Mouse (Mus musculus) small intestine, adult 2 months (tissue): ENCODE measurements around the gene Lsm12. TPM values are rescaled to one million over a fixed set of nuclear protein-coding genes. Genes with fewer than 3 reads are reported as not detected.

Experiments used
- H3K27ac ChIP-seq: fragments of 200-500 bp; 2 replicates; pipeline ENCODE4 v1.5.1; 2012; ENCODE audit warnings: low read depth, low read length, control low read depth, inconsistent platforms; ENCODE audit not compliant: insufficient read depth
- H3K27me3 ChIP-seq: fragments of 200-500 bp; 2 replicates; pipeline ENCODE4 v1.6.1; 2012; ENCODE audit warnings: mild to moderate bottlenecking, moderate library complexity, low read length, inconsistent platforms; ENCODE audit not compliant: control insufficient read depth, insufficient read depth
- H3K36me3 ChIP-seq: fragments of 200-500 bp; 2 replicates; pipeline ENCODE4 v1.6.1; 2012; ENCODE audit warnings: mild to moderate bottlenecking, low read length, control low read depth, inconsistent platforms; ENCODE audit not compliant: control insufficient read depth, insufficient read depth
- H3K4me1 ChIP-seq: fragments of 200-500 bp; 2 replicates; pipeline ENCODE4 v1.6.1; 2012; ENCODE audit warnings: low read length, inconsistent platforms, mixed read lengths; ENCODE audit not compliant: control insufficient read depth, insufficient read depth, insufficient read length
- H3K4me3 ChIP-seq: fragments of 200-500 bp; 2 replicates; pipeline ENCODE4 v1.5.1; 2012; ENCODE audit warnings: low read depth, mild to moderate bottlenecking, control low read depth, inconsistent platforms, low read length, moderate library complexity
- CTCF ChIP-seq: fragments of 200-500 bp; IDR thresholded peaks from 2 replicates; pipeline ENCODE4 v1.5.1; 2012; ENCODE audit warnings: low read depth, mild to moderate bottlenecking, control low read depth, inconsistent platforms, low read length, moderate library complexity, mixed read lengths; ENCODE audit not compliant: insufficient replicate concordance, insufficient read length; ENCODE audit errors: extremely low read depth
- POLR2A ChIP-seq: fragments of 200-500 bp; IDR thresholded peaks from 2 replicates; pipeline ENCODE4 v1.6.1; 2012; ENCODE audit warnings: low read depth, mild to moderate bottlenecking, control low read depth, inconsistent platforms, low read length, moderate library complexity
- WGBS: fragments of 180-500 bp; shearing (Covaris S2); methylation state at CpG from one replicate; pipeline ENCODE4 v1.1.7; 2018; 5-methylcytosine and 5-hydroxymethylcytosine counted together
- polyA plus RNA-seq: library from polyadenylated mRNA; depleted of rRNA; stranded (reverse); fragments of >200 nt; gene quantifications from 2 replicates; pipeline ENCODE4 v1.2.3, GENCODE M21; 2012

The Lsm12 gene
- polyA plus RNA-seq, 1 experiment = 18.7 TPM

GRCm38 (mm10) chr11:102190848-102191247 is 5.8 kb upstream of the Lsm12 start:
- WGBS = 28% methylated on average over 4 of the region's 4 CpGs
- Histone ChIP-seq H3K27me3 (no peaks in the 10 kb centered on the region), H3K4me1 (peaks cover 4% of the 10 kb centered on the region), H3K36me3 (peaks cover 13% of the 10 kb centered on the region), H3K4me3 (no peak overlapping the region), H3K27ac (no peak overlapping the region)
- TF ChIP-seq CTCF = no peak

DNA sequence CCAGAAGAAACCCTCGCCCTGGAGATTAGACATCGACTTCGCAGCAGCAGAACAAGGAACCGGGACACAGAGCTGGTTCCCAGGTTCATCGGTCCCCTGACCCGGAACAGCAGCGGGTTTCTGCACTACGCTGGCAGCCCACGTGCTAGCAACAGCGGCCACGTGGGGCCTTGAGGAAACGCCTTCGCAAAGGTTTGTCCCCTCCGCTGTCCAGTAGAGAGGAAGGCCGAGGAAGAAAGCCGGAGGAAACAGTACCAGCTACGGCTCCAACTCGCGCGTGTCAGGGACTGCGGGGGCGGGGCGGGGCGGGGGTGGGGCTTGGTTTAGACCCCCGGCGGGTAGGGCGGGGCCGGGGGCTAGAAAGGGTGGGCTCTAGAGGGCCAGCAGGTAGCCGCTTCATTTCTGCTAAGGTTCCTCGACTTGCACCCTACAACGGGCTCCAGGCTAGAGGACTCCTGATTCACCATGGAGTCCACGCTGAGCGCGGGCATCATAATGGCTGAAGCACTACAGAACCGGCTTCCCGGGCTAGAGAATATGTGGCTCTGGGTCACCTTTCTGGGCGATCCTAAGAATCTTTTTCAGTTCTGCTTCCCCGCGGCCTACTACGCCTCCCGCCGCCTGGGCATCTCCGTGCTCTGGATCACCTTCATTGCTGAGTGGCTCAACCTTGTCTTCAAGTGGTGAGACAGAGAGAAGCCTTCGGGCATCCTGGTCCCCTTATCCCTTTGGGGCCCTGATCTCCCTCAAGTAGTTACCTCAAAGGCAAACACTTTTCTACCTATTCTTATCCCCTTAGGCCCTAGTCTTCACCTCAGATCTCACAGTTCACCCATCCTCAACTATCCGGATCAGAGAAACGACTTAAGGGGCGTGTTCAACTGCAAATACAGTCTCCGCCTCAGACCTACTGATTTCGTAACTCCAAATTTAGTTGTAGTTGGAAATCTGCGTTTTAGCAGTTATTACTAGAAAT is 4.7 kb upstream of the Lsm12 start, which contains the start of gene G6pc3:
Gene G6pc3 (plus strand): TSS at position 160 of the 976 bp plus-strand sequence.
- Histone ChIP-seq H3K4me1 (peaks cover 4% of the 10 kb centered on the region), H3K27me3 (no peaks in the 10 kb centered on the region), H3K36me3 (peaks cover 7% of the 10 kb centered on the region), H3K27ac (peak within 1 kb of the TSS; percentile 48), H3K4me3 (peak within 1 kb of the TSS; percentile 71)
- TF ChIP-seq POLR2A (peak; percentile 32; the same call in 1 of the 2 replicates), CTCF (no peak)
- WGBS = under 1% methylated on average over 50 of the region's 50 CpGs

DNA sequence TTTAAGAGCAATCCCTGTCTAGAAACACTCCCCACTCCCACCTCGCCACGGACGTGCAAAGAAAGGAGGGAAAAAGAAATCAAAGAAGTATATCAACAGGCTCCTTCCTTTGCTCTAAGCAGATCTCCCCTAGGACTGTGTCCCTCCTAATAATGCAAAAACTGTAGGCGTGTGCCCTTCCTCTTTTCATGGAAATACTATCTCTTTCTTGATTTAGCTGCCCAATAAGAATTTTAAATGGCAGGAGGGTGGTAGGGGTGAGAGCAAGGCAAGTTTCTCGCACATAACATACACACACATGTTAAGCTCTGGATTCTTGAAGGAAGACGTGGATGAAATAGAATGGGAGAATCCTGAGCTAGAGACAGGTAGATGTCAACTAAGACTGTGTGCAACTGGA is 3.9 kb upstream of the Lsm12 start:
- WGBS = 65% methylated on average over 6 of the region's 6 CpGs
- H3K27me3 ChIP-seq = no peaks in the 10 kb centered on the region
- H3K4me1 ChIP-seq = peaks cover 4% of the 10 kb centered on the region
- 0 out of 2 replicates have a peak overlapping the region, but pooled peaks have one; percentile 71 for H3K4me3 ChIP-seq
- H3K27ac ChIP-seq = peak overlapping the region; percentile 48
- H3K36me3 ChIP-seq = peaks cover 4% of the 10 kb centered on the region
- TF ChIP-seq POLR2A = no peak
- no peak for TF ChIP-seq CTCF

DNA sequence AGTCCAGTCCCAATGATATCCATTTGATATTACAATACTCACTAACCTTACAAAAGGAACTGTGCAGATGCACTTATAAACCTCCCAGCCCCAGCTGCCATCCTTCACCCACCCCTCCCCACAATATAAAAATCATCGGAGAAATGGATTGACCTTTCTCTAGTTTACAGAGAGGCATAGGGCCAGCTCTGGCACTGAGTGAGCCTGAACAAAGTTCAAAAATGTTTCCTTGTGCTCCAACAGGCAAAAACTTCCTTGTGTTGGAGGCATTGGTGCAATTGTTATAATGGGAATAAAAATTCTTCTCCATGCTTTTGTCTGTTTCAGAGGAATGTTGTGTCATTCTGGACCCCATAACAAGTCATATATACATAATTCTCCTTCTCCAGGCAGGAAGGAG is 1.1 kb upstream of the Lsm12 start:
- no peak overlapping the region for H3K4me3 ChIP-seq
- TF ChIP-seq CTCF (no peak), POLR2A (no peak)
- H3K36me3 ChIP-seq = peaks cover 7% of the 10 kb centered on the region
- 8% methylated on average over 1 of the region's 1 CpGs for WGBS
- H3K4me1 ChIP-seq = peaks cover 6% of the 10 kb centered on the region
- peak overlapping the region; percentile 75 for H3K27ac ChIP-seq
- H3K27me3 ChIP-seq = no peaks in the 10 kb centered on the region

GRCm38 (mm10) chr11:102185677-102186076 is 581 bp upstream of the Lsm12 start:
- 22% methylated on average over 3 of the region's 3 CpGs for WGBS
- Histone ChIP-seq H3K36me3 (peaks cover 11% of the 10 kb centered on the region), H3K27ac (peak overlapping the region; percentile 85; the same call in 1 of the 2 replicates), H3K4me3 (no peak overlapping the region), H3K4me1 (peaks cover 6% of the 10 kb centered on the region), H3K27me3 (no peaks in the 10 kb centered on the region)
- no peak for TF ChIP-seq CTCF
- TF ChIP-seq POLR2A = no peak

DNA sequence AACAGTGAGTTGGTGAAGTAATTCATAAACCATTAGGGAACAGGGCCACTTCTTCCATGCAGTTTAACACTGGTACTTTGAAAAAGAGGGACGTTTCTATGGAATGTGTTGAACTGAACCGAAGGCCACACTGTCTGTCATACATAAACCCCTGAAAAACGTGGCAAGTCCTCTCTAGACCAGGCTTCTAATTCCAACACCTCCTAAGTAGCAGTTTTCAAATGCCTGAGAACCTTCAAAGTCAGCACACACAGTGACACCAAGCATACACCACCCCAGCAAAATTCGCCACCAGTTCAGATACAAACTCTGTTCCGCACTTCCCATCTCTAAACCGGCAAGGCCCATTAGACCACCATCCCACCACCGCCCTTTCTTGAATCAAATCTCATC is 847 bp downstream of the Lsm12 start:
- Histone ChIP-seq H3K4me3 (peak overlapping the region; percentile 98), H3K27ac (peak overlapping the region; percentile 94; the same call in 1 of the 2 replicates), H3K4me1 (peaks cover 5% of the 10 kb centered on the region; the same call in 1 of the 2 replicates), H3K36me3 (peaks cover 16% of the 10 kb centered on the region), H3K27me3 (no peaks in the 10 kb centered on the region)
- 3% methylated on average over 7 of the region's 7 CpGs for WGBS
- TF ChIP-seq CTCF = no peak
- TF ChIP-seq POLR2A = no peak

DNA sequence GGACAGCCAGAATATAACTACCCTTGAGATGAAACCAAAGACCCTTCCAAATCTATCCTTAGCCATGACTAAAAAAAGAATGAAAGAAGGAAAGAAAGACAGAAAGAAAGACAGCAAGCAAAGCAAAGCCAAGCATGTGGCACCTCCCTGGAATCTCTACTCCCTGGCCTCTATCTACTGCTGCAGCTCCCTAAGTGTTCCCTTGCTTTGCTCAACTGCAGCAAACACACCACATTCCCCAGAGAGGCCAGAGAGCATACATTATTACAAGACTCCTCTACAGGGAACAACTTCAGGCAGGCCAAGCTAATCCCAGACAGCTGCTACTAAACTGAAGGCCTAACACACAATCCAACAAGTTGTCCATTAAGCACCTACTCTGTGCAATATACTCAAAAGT is 5.3 kb downstream of the Lsm12 start:
- no peak for TF ChIP-seq POLR2A
- TF ChIP-seq CTCF = no peak
- Histone ChIP-seq H3K4me3 (no peak overlapping the region), H3K27me3 (no peaks in the 10 kb centered on the region), H3K27ac (no peak overlapping the region), H3K36me3 (peaks cover 31% of the 10 kb centered on the region), H3K4me1 (peaks cover 2% of the 10 kb centered on the region; the same call in 1 of the 2 replicates)
